Mouse (Mus musculus): ENCODE measurements around the gene Klc1.

The Klc1 gene

GRCm38 (mm10) chr12:111853011-111853436 lies 94.4 kb downstream of the Klc1 start:
- DNase-seq (ENCODE audit: low spot score in 2 of 2): no peak

- no peak for DNase-seq (ENCODE audit: low spot score in 2 of 2)
Measured at GRCm38 (mm10) chr12:111853546-111853945, 94.9 kb downstream of the Klc1 start.

DNA sequence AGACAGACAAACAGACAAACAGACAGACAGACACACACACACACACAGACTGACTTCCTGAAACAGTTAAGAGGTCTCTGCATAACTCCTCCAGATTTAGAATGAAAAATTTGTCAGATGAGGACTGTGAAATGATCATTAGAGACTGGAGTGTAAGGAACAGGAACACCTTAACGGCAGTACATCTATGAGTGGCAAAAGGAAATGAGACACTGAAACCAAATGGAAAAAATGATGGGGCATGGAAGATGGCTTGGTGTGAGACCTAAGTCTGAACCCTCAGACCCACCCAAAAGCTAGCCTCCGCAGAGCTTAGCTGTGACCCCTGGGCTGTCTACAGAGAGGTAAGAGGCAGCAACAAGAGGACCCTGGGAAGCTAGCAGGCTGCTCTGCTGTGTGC lies 96.8 kb downstream of the Klc1 start:
- DNase-seq (ENCODE audit: low spot score in 2 of 2): no peak

Data from spleen, postnatal 14 days (tissue).